Comparison of ENCODE assay signal across 30 mouse cellular contexts in the genomic region with DNA sequence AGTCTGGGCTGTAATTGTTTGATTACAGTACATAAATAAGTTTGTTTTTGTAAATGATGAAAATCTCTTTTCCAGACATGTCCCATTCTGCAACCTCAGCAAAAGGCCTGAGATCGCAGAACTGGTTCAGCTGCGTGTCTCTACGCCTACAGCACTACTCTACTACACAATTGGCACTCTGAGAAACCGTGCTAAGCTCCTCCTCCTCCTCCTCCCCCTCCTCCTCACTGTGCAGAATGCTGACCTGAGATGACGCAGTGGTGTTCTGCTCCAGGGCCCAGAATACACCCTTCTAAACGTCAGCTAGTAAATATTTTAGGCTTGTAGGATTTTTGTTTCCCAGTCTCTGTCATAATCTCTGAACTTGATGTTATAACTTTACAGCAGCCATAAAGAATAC.
DNase-seq lines count a peak whose midpoint lies in the region; ATAC-seq and TF ChIP-seq lines count a peak whose summit lies in the region.
"Had no signal": no experiment of that assay in that cellular context is flagged by ENCODE, and none has a peak within 500 bp of the region (broad histone marks: within the 10 kb centered on the region; RNA-seq: fewer than 3 reads in every experiment).

No protein-coding gene starts in this region.

- DNase-seq in embryonic facial prominence, embryonic 14.5 days (ENCODE audit: low spot score), result peak; percentile 11
- no peak for DNase-seq in embryonic facial prominence, embryonic 10.5 days (ENCODE audit: low spot score)
- DNase-seq in ES-E14 (ENCODE audit: low read depth, low spot score), result no peak
- DNase-seq in brain, adult 2 months (ENCODE audit: low read depth, low spot score), result peak; percentile 19
- DNase-seq in thymus, postnatal 0 days (ENCODE audit: low spot score), result no peak
- no peak for DNase-seq in adrenal gland, adult 2 months
- DNase-seq: adrenal gland, postnatal 10 days; adrenal gland, postnatal 36 days; cerebellum, adult 11-12 months; cerebellum, adult 8-10 months; cerebellum, postnatal 10 days; cerebellum, postnatal 36 days; embryo, embryonic 11 days; forebrain, postnatal 0 days; gastrocnemius, adult 2 months; gastrocnemius, postnatal 14 days; heart, adult 18-20 months; heart, postnatal 10 days; heart, postnatal 36 days; kidney, adult 11 months had no signal

- H3K4me3 ChIP-seq in embryonic facial prominence, embryonic 14.5 days (ENCODE audit: low read depth, low read length), result no peak overlapping the region
- no peak overlapping the region for H3K4me3 ChIP-seq in embryonic facial prominence, embryonic 10.5 days
- H3K4me3 ChIP-seq in ES-E14 (ENCODE audit: insufficient read depth in 1 of 2, low read depth in 1 of 2, low read length in 2 of 2, poor library complexity in 1 of 2, severe bottlenecking in 1 of 2), result no peak overlapping the region
- H3K4me3 ChIP-seq: embryonic facial prominence, embryonic 15.5 days; forebrain, embryonic 12.5 days; gastrocnemius, adult 2 months; heart, embryonic 12.5 days; heart, embryonic 15.5 days; hindbrain, embryonic 10.5 days; hindbrain, embryonic 13.5 days; intestine, embryonic 15.5 days had no signal

- no peak overlapping the region for H3K27ac ChIP-seq in embryonic facial prominence, embryonic 14.5 days (replicated peaks; ENCODE audit: low read depth, low read length)
- H3K27ac ChIP-seq in embryonic facial prominence, embryonic 10.5 days (replicated peaks), result no peak overlapping the region
- no peak overlapping the region for H3K27ac ChIP-seq in ES-E14 (ENCODE audit: insufficient read depth, low read depth, low read length, poor library complexity, severe bottlenecking)
- H3K27ac ChIP-seq: embryonic facial prominence, embryonic 15.5 days; forebrain, embryonic 12.5 days; gastrocnemius, adult 2 months; heart, embryonic 15.5 days; hindbrain, embryonic 10.5 days; hindbrain, embryonic 13.5 days; intestine, embryonic 15.5 days had no signal

- H3K4me2 ChIP-seq in embryonic facial prominence, embryonic 14.5 days (ENCODE audit: low read depth, low read length), result no peak overlapping the region
- H3K4me2 ChIP-seq: embryonic facial prominence, embryonic 15.5 days; forebrain, embryonic 12.5 days; heart, embryonic 12.5 days; heart, embryonic 15.5 days; hindbrain, embryonic 13.5 days; intestine, embryonic 15.5 days had no signal

- H3K27me3 ChIP-seq in embryonic facial prominence, embryonic 14.5 days (replicated peaks; ENCODE audit: control insufficient read depth, insufficient read depth, low read length), result no peaks in the 10 kb centered on the region
- no peaks in the 10 kb centered on the region for H3K27me3 ChIP-seq in embryonic facial prominence, embryonic 10.5 days (replicated peaks; ENCODE audit: low read depth, poor library complexity, severe bottlenecking)
- H3K27me3 ChIP-seq: embryonic facial prominence, embryonic 15.5 days; forebrain, embryonic 12.5 days; heart, embryonic 12.5 days; heart, embryonic 15.5 days; hindbrain, embryonic 13.5 days; intestine, embryonic 15.5 days had no signal

- no peaks in the 10 kb centered on the region for H3K4me1 ChIP-seq in embryonic facial prominence, embryonic 14.5 days (ENCODE audit: control insufficient read depth, insufficient read depth, low read length)
- no peaks in the 10 kb centered on the region for H3K4me1 ChIP-seq in embryonic facial prominence, embryonic 10.5 days
- no peaks in the 10 kb centered on the region for H3K4me1 ChIP-seq in ES-E14 (ENCODE audit: control insufficient read depth in 2 of 2, insufficient read depth in 2 of 2, low read length in 2 of 2, poor library complexity in 1 of 2)
- H3K4me1 ChIP-seq: embryonic facial prominence, embryonic 15.5 days; forebrain, embryonic 12.5 days; heart, embryonic 12.5 days; heart, embryonic 15.5 days; hindbrain, embryonic 10.5 days; hindbrain, embryonic 13.5 days; intestine, embryonic 15.5 days had no signal

- H3K9me3 ChIP-seq in embryonic facial prominence, embryonic 14.5 days (ENCODE audit: control insufficient read depth, low read length), result no peaks in the 10 kb centered on the region
- H3K9me3 ChIP-seq in embryonic facial prominence, embryonic 10.5 days, result no peaks in the 10 kb centered on the region
- H3K9me3 ChIP-seq in ES-E14 (ENCODE audit: control insufficient read depth, insufficient read depth, low read depth, low read length), result no peaks in the 10 kb centered on the region
- H3K9me3 ChIP-seq: embryonic facial prominence, embryonic 15.5 days; forebrain, embryonic 12.5 days; heart, embryonic 12.5 days; heart, embryonic 15.5 days; hindbrain, embryonic 10.5 days; hindbrain, embryonic 13.5 days; intestine, embryonic 15.5 days had no signal

- no peaks in the 10 kb centered on the region for H3K36me3 ChIP-seq in embryonic facial prominence, embryonic 14.5 days (ENCODE audit: control insufficient read depth, insufficient read depth, low read length)
- no peaks in the 10 kb centered on the region for H3K36me3 ChIP-seq in embryonic facial prominence, embryonic 10.5 days (replicated peaks)
- no peaks in the 10 kb centered on the region for H3K36me3 ChIP-seq in ES-E14 (ENCODE audit: control insufficient read depth, insufficient read depth, low read length, poor library complexity, severe bottlenecking)
- H3K36me3 ChIP-seq: embryonic facial prominence, embryonic 15.5 days; forebrain, embryonic 12.5 days; G1E; heart, embryonic 12.5 days; heart, embryonic 15.5 days; hindbrain, embryonic 10.5 days; hindbrain, embryonic 13.5 days; intestine, embryonic 15.5 days had no signal

- ATAC-seq in embryonic facial prominence, embryonic 14.5 days (ENCODE audit: low read depth), result no peak
- ATAC-seq: activated CD4-positive, CD25-positive, alpha-beta regulatory T cell, adult 4 months; forebrain, postnatal 0 days; hindbrain, embryonic 16.5 days; intestine, embryonic 15.5 days had no signal

- in situ Hi-C loops in ES-E14 (cut with MboI; ENCODE audit: low sequenced_read_pairs in 2 of 2, unreplicated experiment in 2 of 2), result no loop called here

- H3K9ac ChIP-seq in embryonic facial prominence, embryonic 14.5 days (ENCODE audit: low read depth, low read length), result no peak overlapping the region
- H3K9ac ChIP-seq in ES-E14 (ENCODE audit: insufficient read depth, low read depth, low read length, poor library complexity, severe bottlenecking), result no peak overlapping the region
- H3K9ac ChIP-seq: embryonic facial prominence, embryonic 15.5 days; forebrain, embryonic 12.5 days; forebrain, postnatal 0 days; heart, embryonic 12.5 days; heart, embryonic 15.5 days; hindbrain, embryonic 13.5 days; intestine, embryonic 15.5 days had no signal

- 49% methylated on average over 6 of the region's 6 CpGs for WGBS in embryonic facial prominence, embryonic 14.5 days
- WGBS in embryonic facial prominence, embryonic 10.5 days, result 63% methylated on average over 6 of the region's 6 CpGs

TF ChIP-seq in ES-E14, 5 proteins besides CTCF, POLR2A, EP300 and RAD21:
- TF ChIP-seq ZNF384 (IDR thresholded peaks at IDR 0.05; ENCODE audit: low read depth, low read length) (no peak), MAFK (IDR thresholded peaks at IDR 0.05; ENCODE audit: insufficient read depth, low read depth, low read length) (peak; percentile 66), HCFC1 (IDR thresholded peaks at IDR 0.05; ENCODE audit: borderline replicate concordance, insufficient read depth, low read length) (no peak), CHD2 (IDR thresholded peaks at IDR 0.05; ENCODE audit: low read depth, low read length) (no peak)
TF ChIP-seq in ES-E14: peak in this region for 1.

Comparison
In these comparisons a context has a peak if more than half of its experiments do, and no peak if none do; other contexts are left out.
1. DNase-seq: peak in embryonic facial prominence, embryonic 14.5 days (single experiment) and brain, adult 2 months (single experiment); none in embryonic facial prominence, embryonic 10.5 days (single experiment), ES-E14 (single experiment), thymus, postnatal 0 days (single experiment) and adrenal gland, adult 2 months (single experiment).